Mouse (Mus musculus): ENCODE results near the gene Rhbdd2. TPM values are rescaled to one million over a fixed set of nuclear protein-coding genes. Genes with fewer than 3 reads are reported as not detected.
A peak's percentile ranks its signal among the peaks of the same experiment; 100 is the strongest.

The Rhbdd2 gene
- total RNA-seq, 2 experiments from 2014 or later: 84.3 to 85.9 TPM

GRCm38 (mm10) chr5:135670881-135671280 lies 38.5 kb downstream of the Rhbdd2 start:
- no peak for TF ChIP-seq CTCF (IDR thresholded peaks at IDR 0.05)
- DNase-seq (ENCODE audit: extremely low spot score in 1 of 2, low spot score in 2 of 2): no peak
- intact Hi-C loops (cut with DNase I): no loop called here
- Histone ChIP-seq H3K4me3 (no peak overlapping the region), H3K27ac (no peak overlapping the region)

- no peak for TF ChIP-seq CTCF (IDR thresholded peaks at IDR 0.05)
- intact Hi-C loops (cut with DNase I): no loop called here
- DNase-seq (ENCODE audit: extremely low spot score in 1 of 2, low spot score in 2 of 2): no peak
- no peak overlapping the region for H3K27ac ChIP-seq
- H3K4me3 ChIP-seq: no peak overlapping the region
Measured at GRCm38 (mm10) chr5:135672509-135672908, 40.1 kb downstream of the Rhbdd2 start.

- no peak for DNase-seq (ENCODE audit: extremely low spot score in 1 of 2, low spot score in 2 of 2)
- no peak for TF ChIP-seq CTCF (IDR thresholded peaks at IDR 0.05)
- H3K4me3 ChIP-seq: no peak overlapping the region
- H3K27ac ChIP-seq: no peak overlapping the region
- intact Hi-C loops (cut with DNase I): no loop called here
Measured at GRCm38 (mm10) chr5:135672980-135673379, 40.6 kb downstream of the Rhbdd2 start.

GRCm38 (mm10) chr5:135674349-135674775 lies 41.9 kb downstream of the Rhbdd2 start:
- Histone ChIP-seq H3K27ac (no peak overlapping the region), H3K4me3 (no peak overlapping the region)
- intact Hi-C loops (cut with DNase I): loop anchor here (2.0 kb wide), 1 partner anchor 42 kb away; the partner anchor contains the start of gene Rhbdd2
- DNase-seq (ENCODE audit: extremely low spot score in 1 of 2, low spot score in 2 of 2): no peak
- TF ChIP-seq CTCF (IDR thresholded peaks at IDR 0.05): no peak

- peak; percentile 57 to 68 for DNase-seq (ENCODE audit: extremely low spot score in 1 of 2, low spot score in 2 of 2)
- Histone ChIP-seq H3K27ac (peak overlapping the region; percentile 7; the same call in 1 of the 2 replicates), H3K4me3 (no peak overlapping the region)
- intact Hi-C loops (cut with DNase I): loop anchor here (2.0 kb wide), 1 partner anchor 42 kb away; the partner anchor contains the start of gene Rhbdd2
- no peak; the same call in 1 of the 2 replicates for TF ChIP-seq CTCF (IDR thresholded peaks at IDR 0.05)
Measured at GRCm38 (mm10) chr5:135674821-135675220, 42.4 kb downstream of the Rhbdd2 start.

- DNase-seq (ENCODE audit: extremely low spot score in 1 of 2, low spot score in 2 of 2): no peak
- Histone ChIP-seq H3K27ac (no peak overlapping the region), H3K4me3 (no peak overlapping the region)
- no peak for TF ChIP-seq CTCF (IDR thresholded peaks at IDR 0.05)
- intact Hi-C loops (cut with DNase I): no loop called here
Measured at GRCm38 (mm10) chr5:135676696-135677095, 44.3 kb downstream of the Rhbdd2 start.

GRCm38 (mm10) chr5:135677251-135677650 lies 44.8 kb downstream of the Rhbdd2 start:
- intact Hi-C loops (cut with DNase I): no loop called here
- Histone ChIP-seq H3K4me3 (no peak overlapping the region), H3K27ac (no peak overlapping the region)
- DNase-seq (ENCODE audit: extremely low spot score in 1 of 2, low spot score in 2 of 2): no peak
- TF ChIP-seq CTCF (IDR thresholded peaks at IDR 0.05): no peak

GRCm38 (mm10) chr5:135678481-135678880 lies 46.1 kb downstream of the Rhbdd2 start:
- Histone ChIP-seq H3K4me3 (no peak overlapping the region), H3K27ac (no peak overlapping the region)
- intact Hi-C loops (cut with DNase I): no loop called here
- no peak for TF ChIP-seq CTCF (IDR thresholded peaks at IDR 0.05)
- DNase-seq (ENCODE audit: extremely low spot score in 1 of 2, low spot score in 2 of 2): no peak

GRCm38 (mm10) chr5:135680967-135681545 lies 48.6 kb downstream of the Rhbdd2 start:
- H3K4me3 ChIP-seq: no peak overlapping the region
- H3K27ac ChIP-seq: no peak overlapping the region
- intact Hi-C loops (cut with DNase I): no loop called here
- no peak for TF ChIP-seq CTCF (IDR thresholded peaks at IDR 0.05)
- DNase-seq (ENCODE audit: extremely low spot score in 1 of 2, low spot score in 2 of 2): no peak

- no peak overlapping the region for H3K27ac ChIP-seq
- intact Hi-C loops (cut with DNase I): no loop called here
- no peak overlapping the region for H3K4me3 ChIP-seq
- no peak for TF ChIP-seq CTCF (IDR thresholded peaks at IDR 0.05)
- DNase-seq (ENCODE audit: extremely low spot score in 1 of 2, low spot score in 2 of 2): no peak
Measured at GRCm38 (mm10) chr5:135682009-135682408, 49.6 kb downstream of the Rhbdd2 start.

- no peak for DNase-seq (ENCODE audit: extremely low spot score in 1 of 2, low spot score in 2 of 2)
- no peak for TF ChIP-seq CTCF (IDR thresholded peaks at IDR 0.05)
- Histone ChIP-seq H3K4me3 (no peak overlapping the region), H3K27ac (no peak overlapping the region)
- intact Hi-C loops (cut with DNase I): no loop called here
Measured at GRCm38 (mm10) chr5:135682942-135683570, 50.6 kb downstream of the Rhbdd2 start.

- no peak for DNase-seq (ENCODE audit: extremely low spot score in 1 of 2, low spot score in 2 of 2)
- Histone ChIP-seq H3K27ac (no peak overlapping the region), H3K4me3 (peak overlapping the region; percentile 95)
- intact Hi-C loops (cut with DNase I): no loop called here
- TF ChIP-seq CTCF (IDR thresholded peaks at IDR 0.05): no peak
Measured at GRCm38 (mm10) chr5:135690401-135690800, 58.0 kb downstream of the Rhbdd2 start.

- no peak for DNase-seq (ENCODE audit: extremely low spot score in 1 of 2, low spot score in 2 of 2)
- Histone ChIP-seq H3K4me3 (no peak overlapping the region), H3K27ac (no peak overlapping the region)
- no peak for TF ChIP-seq CTCF (IDR thresholded peaks at IDR 0.05)
- intact Hi-C loops (cut with DNase I): no loop called here
Measured at GRCm38 (mm10) chr5:135691266-135691665, 58.8 kb downstream of the Rhbdd2 start.

Measured in left cerebral cortex, adult 2 months (tissue).